Mouse (Mus musculus) hindbrain, postnatal 0 days (tissue): ENCODE measurements around the gene Rrp1b. TPM values are rescaled to one million over a fixed set of nuclear protein-coding genes. Genes with fewer than 3 reads are reported as not detected.

Experiments used
- ATAC-seq: fragments of 200-750 bp; cut with Nextera tagmentation; 2 replicates; pipeline ENCODE4 v1.8.0; 2017; ENCODE audit warnings: mild to moderate bottlenecking, moderate TSS enrichment, moderate library complexity
- DNase-seq: peaks from one replicate; pipeline ENCODE4 v3.0.0-alpha.2; 2015; ENCODE audit warnings: low spot score
- H3K27ac ChIP-seq: fragments of 300-500 bp; sonication (generic); 2 replicates; pipeline ENCODE4 v1.5.1; 2014; ENCODE audit warnings: mild to moderate bottlenecking
- H3K27me3 ChIP-seq: fragments of 300-500 bp; sonication (generic); 2 replicates; pipeline ENCODE4 v1.6.1; 2014; ENCODE audit warnings: low read length, mixed read lengths; ENCODE audit not compliant: insufficient read depth
- H3K36me3 ChIP-seq: fragments of 300-500 bp; sonication (generic); 2 replicates; pipeline ENCODE4 v1.6.1; 2014; ENCODE audit warnings: low read length, mixed read lengths; ENCODE audit not compliant: insufficient read depth
- H3K4me1 ChIP-seq: fragments of 300-500 bp; sonication (generic); 2 replicates; pipeline ENCODE4 v1.6.1; 2014; ENCODE audit warnings: antibody characterized with exemption, low read length, mixed read lengths; ENCODE audit not compliant: insufficient read depth
- H3K4me2 ChIP-seq: fragments of 300-500 bp; sonication (generic); 2 replicates; pipeline ENCODE4 v1.6.1; 2014; ENCODE audit warnings: low read depth, mild to moderate bottlenecking, low read length, moderate library complexity, mixed read lengths
- H3K4me3 ChIP-seq: fragments of 300-500 bp; sonication (generic); 2 replicates; pipeline ENCODE4 v1.5.1; 2014; ENCODE audit warnings: low read length
- H3K9ac ChIP-seq: fragments of 300-500 bp; sonication (generic); replicated peaks from 2 replicates; pipeline ENCODE4 v1.6.1; 2014; ENCODE audit warnings: mild to moderate bottlenecking, low read length, moderate library complexity, mixed read lengths
- H3K9me3 ChIP-seq: fragments of 300-500 bp; sonication (generic); 2 replicates; pipeline ENCODE4 v1.6.1; 2016; ENCODE audit warnings: low read length, mixed read lengths
- CTCF ChIP-seq: IDR thresholded peaks from 2 replicates; pipeline ENCODE4 v1.5.1; 2016; ENCODE audit warnings: antibody characterized with exemption, control low read depth, low read depth
- WGBS: fragments of 180-500 bp; shearing (Covaris S2); extraction: QIAGEN DNeasy Blood & Tissue Kit; methylation state at CpG from one replicate; pipeline ENCODE4 v1.1.7; 2014; 5-methylcytosine and 5-hydroxymethylcytosine counted together
- polyA plus RNA-seq: library from polyadenylated mRNA; unstranded; fragments of >200 nt; fragmentation: Nextera tagmentation; extraction: Ambion mirVana; gene quantifications from 2 replicates; pipeline ENCODE4 v1.2.1, GENCODE M21; 2015
- total RNA-seq: library from RNA; depleted of rRNA; stranded (reverse); fragments of >200 nt; gene quantifications from 2 replicates; pipeline ENCODE4 v1.2.3, GENCODE M21; 2014

The Rrp1b gene
- total and polyA plus RNA-seq, 2 experiments from 2014 or later: 30.0 to 32.5 TPM

DNA sequence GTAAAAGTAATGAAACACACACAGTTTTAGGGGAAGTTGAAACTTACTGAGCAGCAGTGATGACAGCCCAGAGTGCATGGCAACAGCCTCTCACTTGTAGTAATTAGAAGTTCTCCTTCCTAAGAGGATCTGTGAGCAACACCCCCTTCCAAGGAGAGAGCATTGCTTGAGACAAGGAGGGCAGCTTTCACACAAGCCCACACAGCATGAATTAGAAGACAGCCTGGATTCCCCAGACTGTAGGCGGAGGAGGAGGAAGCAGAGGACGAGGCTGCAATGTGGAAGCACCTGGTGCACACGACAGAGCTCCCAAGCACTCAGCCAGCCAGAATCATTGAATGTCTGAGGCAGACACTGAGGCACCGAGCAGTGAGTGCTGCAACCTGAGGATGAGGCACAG is 39.6 kb upstream of the Rrp1b start:
- no peak overlapping the region for H3K4me3 ChIP-seq
- DNase-seq: no peak
- no peaks in the 10 kb centered on the region for H3K27me3 ChIP-seq
- no peak for TF ChIP-seq CTCF
- H3K36me3 ChIP-seq: no peaks in the 10 kb centered on the region
- no peaks in the 10 kb centered on the region for H3K9me3 ChIP-seq
- ATAC-seq: no peak
- WGBS: 71% methylated on average over 4 of the region's 4 CpGs
- H3K4me2 ChIP-seq: no peak overlapping the region
- no peaks in the 10 kb centered on the region for H3K4me1 ChIP-seq
- H3K9ac ChIP-seq: no peak overlapping the region
- H3K27ac ChIP-seq: no peak overlapping the region

DNA sequence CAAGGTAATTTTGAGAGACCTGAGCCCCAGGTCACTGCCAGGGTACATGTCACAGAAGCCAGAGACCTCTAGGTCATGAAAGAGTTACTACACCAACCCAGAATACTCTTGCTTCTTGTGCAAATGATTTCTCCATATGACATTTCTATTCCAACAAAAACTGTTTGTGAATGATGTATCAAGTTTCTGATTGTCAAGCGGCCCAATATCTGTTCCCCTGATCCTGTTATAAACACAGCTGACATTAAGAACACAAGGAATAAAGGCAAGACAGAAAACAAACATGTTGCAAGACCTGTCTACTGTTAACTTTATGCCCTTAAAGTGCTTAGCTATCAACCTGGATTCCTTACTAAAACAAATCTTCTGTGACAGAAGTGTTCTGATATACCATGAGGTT is 37.5 kb upstream of the Rrp1b start:
- WGBS: 91% methylated on average over 1 of the region's 1 CpGs
- H3K9ac ChIP-seq: no peak overlapping the region
- DNase-seq (no peak), ATAC-seq (no peak)
- H3K27ac ChIP-seq: no peak overlapping the region
- H3K4me1 ChIP-seq: no peaks in the 10 kb centered on the region
- no peaks in the 10 kb centered on the region for H3K9me3 ChIP-seq
- H3K36me3 ChIP-seq: no peaks in the 10 kb centered on the region
- H3K4me2 ChIP-seq: no peak overlapping the region
- no peak for TF ChIP-seq CTCF
- no peak overlapping the region for H3K4me3 ChIP-seq
- no peaks in the 10 kb centered on the region for H3K27me3 ChIP-seq

DNA sequence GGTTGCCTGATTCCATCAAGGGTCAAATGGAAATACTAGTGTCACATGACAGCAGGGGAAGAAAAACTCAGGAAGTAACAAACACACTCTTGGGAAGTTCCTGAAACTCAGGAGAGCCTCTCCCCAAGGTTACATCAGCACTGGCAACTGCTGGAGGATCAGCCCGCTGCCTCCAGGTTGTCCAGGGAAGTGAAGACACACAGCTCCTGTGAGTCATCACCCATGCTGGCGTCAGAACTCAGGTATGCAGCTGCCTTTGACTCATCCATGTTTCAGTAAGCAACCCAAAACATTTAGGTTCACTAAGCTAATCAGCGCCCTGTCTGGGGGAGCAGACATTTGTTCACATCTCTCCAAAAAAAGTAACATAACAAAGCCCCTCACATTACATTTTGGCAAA is 32.6 kb upstream of the Rrp1b start:
- no peak overlapping the region for H3K27ac ChIP-seq
- H3K9ac ChIP-seq: no peak overlapping the region
- no peaks in the 10 kb centered on the region for H3K4me1 ChIP-seq
- no peaks in the 10 kb centered on the region for H3K27me3 ChIP-seq
- no peak overlapping the region for H3K4me2 ChIP-seq
- ATAC-seq (no peak), DNase-seq (no peak)
- no peak overlapping the region for H3K4me3 ChIP-seq
- no peaks in the 10 kb centered on the region for H3K9me3 ChIP-seq
- 86% methylated on average over 3 of the region's 3 CpGs for WGBS
- H3K36me3 ChIP-seq: no peaks in the 10 kb centered on the region
- TF ChIP-seq CTCF: no peak

DNA sequence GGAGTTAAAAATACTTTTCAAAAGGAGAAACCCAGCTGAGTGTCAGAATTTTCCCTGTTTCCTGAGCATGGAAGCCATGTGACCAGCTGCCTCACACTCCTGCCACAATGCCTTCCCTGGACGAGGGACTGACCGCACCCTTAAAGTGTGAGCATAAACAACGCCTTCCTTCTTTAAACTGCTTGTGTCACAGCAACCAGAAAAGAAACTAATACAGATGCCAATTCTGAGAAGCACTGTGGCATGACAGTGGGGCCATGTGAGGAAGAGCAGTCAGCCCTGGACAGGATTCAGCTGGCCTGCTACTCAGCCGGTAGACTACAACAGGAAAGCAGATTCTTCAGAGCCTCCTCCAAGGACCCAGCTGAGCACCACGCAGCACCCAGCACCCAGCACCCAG is 29.1 kb upstream of the Rrp1b start:
- no peaks in the 10 kb centered on the region for H3K4me1 ChIP-seq
- WGBS: 75% methylated on average over 5 of the region's 5 CpGs
- no peak overlapping the region for H3K9ac ChIP-seq
- no peak overlapping the region for H3K4me3 ChIP-seq
- H3K9me3 ChIP-seq: no peaks in the 10 kb centered on the region
- no peaks in the 10 kb centered on the region for H3K36me3 ChIP-seq
- no peak for DNase-seq
- H3K27me3 ChIP-seq: no peaks in the 10 kb centered on the region
- no peak overlapping the region for H3K4me2 ChIP-seq
- no peak for TF ChIP-seq CTCF
- ATAC-seq: no peak
- H3K27ac ChIP-seq: no peak overlapping the region

DNA sequence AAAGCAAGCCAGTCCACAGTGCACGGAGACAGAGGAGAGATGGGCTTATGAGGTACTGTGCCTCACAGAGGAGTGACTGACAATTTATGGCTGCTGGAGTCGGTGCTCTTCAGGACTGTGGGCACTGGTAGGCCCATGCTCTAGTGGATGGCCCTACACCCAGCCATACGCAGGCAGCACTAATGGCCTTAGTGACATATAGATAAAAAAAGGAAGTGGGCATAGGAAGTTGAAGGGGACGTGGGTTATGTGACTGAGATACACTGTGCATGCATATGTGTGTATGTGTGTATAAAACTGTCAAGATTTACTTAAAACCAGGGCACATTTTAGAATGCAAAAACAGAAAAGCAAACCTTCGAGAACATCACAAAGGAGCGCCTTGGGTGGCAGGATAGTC is 24.2 kb upstream of the Rrp1b start:
- Histone ChIP-seq H3K9ac (no peak overlapping the region), H3K4me1 (no peaks in the 10 kb centered on the region), H3K4me3 (no peak overlapping the region), H3K27ac (no peak overlapping the region), H3K27me3 (no peaks in the 10 kb centered on the region), H3K4me2 (no peak overlapping the region), H3K9me3 (no peaks in the 10 kb centered on the region), H3K36me3 (no peaks in the 10 kb centered on the region)
- no peak for ATAC-seq
- WGBS: 84% methylated on average over 6 of the region's 6 CpGs
- TF ChIP-seq CTCF: no peak
- no peak for DNase-seq

DNA sequence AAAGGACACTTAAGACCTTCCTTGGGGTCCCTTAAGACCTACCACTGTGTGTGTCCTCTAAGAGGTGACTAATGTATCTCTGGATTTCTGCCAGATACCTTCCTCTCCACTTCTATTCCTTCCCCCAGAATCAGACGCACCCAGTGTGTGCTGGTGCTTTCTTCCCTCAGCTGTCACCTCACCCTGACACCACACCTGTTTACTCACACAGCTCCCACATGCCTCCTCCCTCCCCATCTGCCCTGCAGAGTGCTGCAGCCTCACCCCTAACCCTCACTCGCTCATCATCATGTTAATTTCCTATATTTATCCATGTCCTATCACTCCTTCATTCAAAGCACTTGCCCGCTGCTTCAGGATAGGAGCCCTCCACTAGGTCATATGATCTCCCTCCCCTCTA is 23.6 kb upstream of the Rrp1b start:
- Histone ChIP-seq H3K27me3 (no peaks in the 10 kb centered on the region), H3K9me3 (no peaks in the 10 kb centered on the region), H3K4me3 (no peak overlapping the region), H3K36me3 (no peaks in the 10 kb centered on the region), H3K4me2 (no peak overlapping the region), H3K27ac (no peak overlapping the region), H3K4me1 (no peaks in the 10 kb centered on the region), H3K9ac (no peak overlapping the region)
- ATAC-seq (no peak), DNase-seq (no peak)
- no peak for TF ChIP-seq CTCF
- 52% methylated on average over 3 of the region's 3 CpGs for WGBS

DNA sequence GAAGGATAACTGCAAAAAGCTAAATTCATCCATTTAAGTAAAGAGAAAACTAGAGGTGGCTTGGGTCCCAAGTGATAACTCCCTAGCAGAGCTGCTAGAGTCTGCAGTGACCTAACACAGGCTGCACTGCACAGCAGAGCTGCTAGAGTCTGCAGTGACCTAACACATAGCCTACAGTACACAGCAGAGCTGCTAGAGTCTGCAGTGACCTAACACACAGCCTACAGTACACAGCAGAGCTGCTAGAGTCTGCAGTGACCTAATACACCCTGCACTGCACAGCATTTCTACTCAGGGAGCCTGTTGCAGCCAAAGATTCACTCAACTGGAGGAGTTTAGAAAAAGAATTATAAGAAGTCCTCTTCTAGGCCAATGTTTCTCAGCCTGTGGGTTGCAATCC is 22.2 kb upstream of the Rrp1b start:
- Histone ChIP-seq H3K27me3 (no peaks in the 10 kb centered on the region), H3K4me3 (no peak overlapping the region), H3K27ac (no peak overlapping the region), H3K9me3 (no peaks in the 10 kb centered on the region), H3K36me3 (no peaks in the 10 kb centered on the region), H3K9ac (no peak overlapping the region), H3K4me2 (no peak overlapping the region), H3K4me1 (no peaks in the 10 kb centered on the region)
- DNase-seq: no peak
- ATAC-seq: no peak
- no peak for TF ChIP-seq CTCF
